In genomic region chr10:87986201-87986600, GRCm38 (mm10) we compare ENCODE assay signal across 25 mouse cellular contexts.
A peak's percentile ranks its signal among the peaks of the same experiment; 100 is the strongest.
DNase-seq lines count a peak whose midpoint lies in the region; ATAC-seq and TF ChIP-seq lines count a peak whose summit lies in the region.
"Had no signal": no experiment of that assay in that cellular context is flagged by ENCODE, and none has a peak within 500 bp of the region (broad histone marks: within the 10 kb centered on the region; RNA-seq: fewer than 3 reads in every experiment).

No protein-coding gene starts in this region.

- H3K4me1 ChIP-seq in limb, embryonic 14.5 days (ENCODE audit: control insufficient read depth, insufficient read depth, low read length) = no peaks in the 10 kb centered on the region
- H3K4me1 ChIP-seq in limb, embryonic 10.5 days = no peaks in the 10 kb centered on the region
- H3K4me1 ChIP-seq: embryonic facial prominence, embryonic 12.5 days; heart, embryonic 15.5 days; kidney, embryonic 15.5 days; midbrain, embryonic 12.5 days; neural tube, embryonic 15.5 days had no signal

- no peak overlapping the region for H3K4me2 ChIP-seq in limb, embryonic 14.5 days (replicated peaks; ENCODE audit: low read depth, low read length, severe bottlenecking)
- H3K4me2 ChIP-seq: embryonic facial prominence, embryonic 12.5 days; heart, embryonic 15.5 days; kidney, embryonic 15.5 days; liver, embryonic 11.5 days; midbrain, embryonic 12.5 days; neural tube, embryonic 15.5 days had no signal

- no peaks in the 10 kb centered on the region for H3K27me3 ChIP-seq in limb, embryonic 14.5 days (ENCODE audit: control insufficient read depth, insufficient read depth, low read length)
- H3K27me3 ChIP-seq in limb, embryonic 10.5 days (ENCODE audit: low read depth, poor library complexity, severe bottlenecking) = no peaks in the 10 kb centered on the region
- H3K27me3 ChIP-seq: embryonic facial prominence, embryonic 12.5 days; heart, embryonic 15.5 days; kidney, embryonic 15.5 days; midbrain, embryonic 12.5 days; neural tube, embryonic 15.5 days had no signal

- H3K4me3 ChIP-seq in limb, embryonic 14.5 days (replicated peaks; ENCODE audit: low read length) = no peak overlapping the region
- no peak overlapping the region for H3K4me3 ChIP-seq in limb, embryonic 10.5 days
- H3K4me3 ChIP-seq: embryonic facial prominence, embryonic 12.5 days; erythroblast, embryonic 14.5 days; heart, embryonic 15.5 days; kidney, embryonic 15.5 days; midbrain, embryonic 12.5 days; neural tube, embryonic 15.5 days had no signal

- no peak for TF ChIP-seq POLR2A in limb, embryonic 14.5 days (IDR thresholded peaks at IDR 0.05; ENCODE audit: borderline replicate concordance, extremely low read depth, insufficient read depth, insufficient read length)

- no peak overlapping the region for H3K9ac ChIP-seq in limb, embryonic 14.5 days (ENCODE audit: low read depth, low read length, severe bottlenecking)
- H3K9ac ChIP-seq: embryonic facial prominence, embryonic 12.5 days; heart, embryonic 15.5 days; kidney, embryonic 15.5 days; liver, postnatal 0 days; midbrain, embryonic 12.5 days; neural tube, embryonic 15.5 days had no signal

- no peaks in the 10 kb centered on the region for H3K36me3 ChIP-seq in limb, embryonic 14.5 days (ENCODE audit: control insufficient read depth, insufficient read depth, low read length)
- no peaks in the 10 kb centered on the region for H3K36me3 ChIP-seq in limb, embryonic 10.5 days
- H3K36me3 ChIP-seq: embryonic facial prominence, embryonic 12.5 days; heart, embryonic 15.5 days; kidney, embryonic 15.5 days; midbrain, embryonic 12.5 days; neural tube, embryonic 15.5 days had no signal

- WGBS in limb, embryonic 14.5 days = 61% methylated on average over 3 of the region's 3 CpGs
- 89% methylated on average over 3 of the region's 3 CpGs for WGBS in limb, embryonic 10.5 days

- DNase-seq in cerebellum, postnatal 10 days = peak; percentile 58 to 68
- no peak for DNase-seq in cerebellum, adult 8-10 months
- DNase-seq in heart, adult 11 months = peak; percentile 13
- no peak for DNase-seq in heart, adult 9 months (ENCODE audit: low spot score in 2 of 2)
- peak; percentile 16 for DNase-seq in limb, embryonic 14.5 days (ENCODE audit: low spot score)
- DNase-seq in limb, embryonic 10.5 days (ENCODE audit: low spot score) = no peak
- peak; percentile 8 for DNase-seq in right cerebral cortex, postnatal 14 days
- no peak for DNase-seq in right cerebral cortex, adult 2 months (ENCODE audit: low spot score in 2 of 2)
- DNase-seq: adrenal gland, postnatal 10 days; cerebellum, adult 9-10 months; gastrocnemius, postnatal 36 days; heart, postnatal 36 days; kidney, adult 11 months; kidney, postnatal 36 days; liver, postnatal 0 days; lung, postnatal 10 days; right cerebral cortex, adult 18-20 months; thymus, postnatal 14 days had no signal

- H3K27ac ChIP-seq in limb, embryonic 14.5 days (replicated peaks; ENCODE audit: low read depth, low read length) = no peak overlapping the region
- H3K27ac ChIP-seq in limb, embryonic 10.5 days = no peak overlapping the region
- H3K27ac ChIP-seq: embryonic facial prominence, embryonic 12.5 days; heart, embryonic 15.5 days; kidney, embryonic 15.5 days; midbrain, embryonic 12.5 days; neural tube, embryonic 15.5 days had no signal

- no peak for ATAC-seq in limb, embryonic 14.5 days (ENCODE audit: low FRiP score, low read depth)
- ATAC-seq: liver, postnatal 0 days had no signal

- H3K9me3 ChIP-seq in limb, embryonic 14.5 days (ENCODE audit: control insufficient read depth, low read length) = no peaks in the 10 kb centered on the region
- no peaks in the 10 kb centered on the region for H3K9me3 ChIP-seq in limb, embryonic 10.5 days (replicated peaks)
- H3K9me3 ChIP-seq: embryonic facial prominence, embryonic 12.5 days; heart, embryonic 15.5 days; kidney, embryonic 15.5 days; midbrain, embryonic 12.5 days; neural tube, embryonic 15.5 days had no signal

Comparison
In these comparisons a context has a peak if more than half of its experiments do, and no peak if none do; other contexts are left out.
1. DNase-seq: peak in cerebellum, postnatal 10 days (2 of 2), heart, adult 11 months (single experiment), limb, embryonic 14.5 days (single experiment) and right cerebral cortex, postnatal 14 days (single experiment); none in cerebellum, adult 8-10 months (single experiment), heart, adult 9 months (0 of 2), limb, embryonic 10.5 days (single experiment) and right cerebral cortex, adult 2 months (0 of 2).